Mouse (Mus musculus): ENCODE data around the gene Pou6f2.

Pou6f2 gene

DNA sequence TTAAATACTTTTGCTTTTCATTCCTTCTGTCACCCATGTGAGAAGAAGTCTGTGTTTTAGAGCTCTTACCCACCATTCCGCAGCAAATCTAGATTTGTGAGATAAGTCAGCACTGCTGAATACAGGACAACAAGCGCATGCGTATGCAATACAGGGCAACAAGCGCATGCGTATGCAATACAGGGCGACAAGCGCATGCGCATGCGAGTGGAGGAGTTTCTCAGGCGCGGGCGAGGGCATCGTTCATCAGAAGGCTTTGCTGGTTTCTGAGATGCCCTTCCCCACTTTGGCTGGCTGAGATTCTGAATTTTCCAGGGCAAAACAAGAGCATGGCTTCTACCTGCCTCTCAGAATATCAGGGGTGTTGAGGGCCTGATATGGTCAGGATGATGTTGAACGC lies 186.2 kb downstream of the Pou6f2 start:
- no peak for DNase-seq

DNA sequence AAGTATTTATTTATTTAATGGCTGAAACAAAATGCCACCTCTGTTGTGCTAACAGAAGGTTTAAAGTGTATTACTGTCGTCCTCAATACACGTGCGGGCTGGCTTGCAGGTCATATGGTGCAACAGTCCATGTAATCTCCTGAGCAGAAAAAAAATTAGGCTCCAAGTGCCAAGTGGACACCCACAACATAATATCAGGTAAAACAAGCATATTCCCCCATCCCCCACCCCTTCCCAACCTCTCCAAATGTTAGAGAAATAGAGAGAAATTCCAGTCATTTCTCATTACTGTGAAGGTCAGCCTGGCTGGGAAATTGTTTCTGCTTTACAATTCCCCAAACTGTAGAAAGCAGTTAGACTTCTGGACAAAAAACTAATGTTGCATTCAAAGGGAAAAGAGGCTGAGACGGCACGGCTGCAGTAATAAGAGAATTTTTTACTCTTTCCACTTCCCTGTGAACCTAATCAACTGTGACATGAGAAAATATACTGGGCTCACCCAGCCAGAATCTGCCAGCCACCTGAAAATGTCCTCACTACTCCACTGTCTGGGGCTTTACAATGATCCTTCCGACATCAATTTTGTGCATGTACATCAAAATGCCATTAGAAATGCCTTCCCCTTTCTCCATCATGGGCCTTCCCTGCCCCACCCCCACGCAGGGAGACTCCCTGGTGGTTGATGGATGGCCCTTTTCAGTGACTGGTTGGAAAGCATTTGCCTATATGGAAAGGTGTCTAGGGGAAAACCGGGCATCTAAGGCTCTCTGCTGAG lies 192.8 kb downstream of the Pou6f2 start:
- DNase-seq, result no peak

DNA sequence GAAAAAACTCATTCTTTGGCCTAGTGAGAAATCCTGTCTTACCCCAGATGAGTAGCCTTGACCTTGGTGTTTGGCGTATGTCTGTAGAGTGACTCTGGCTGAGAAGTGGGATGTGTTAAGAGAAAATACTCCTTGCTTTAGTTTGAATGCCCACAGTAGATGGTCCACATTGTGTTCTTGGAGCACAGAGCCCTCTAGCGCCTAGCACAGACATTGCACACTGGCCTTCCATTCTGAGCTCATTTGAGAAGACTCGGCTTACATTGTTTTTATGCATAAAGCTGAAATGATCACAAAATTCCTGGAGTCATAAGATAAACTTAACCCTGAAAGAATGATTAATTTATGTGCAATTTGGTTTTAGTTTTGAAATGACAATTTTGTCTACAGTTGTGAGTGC lies 223.5 kb downstream of the Pou6f2 start:
- no peak for DNase-seq

GRCm38 (mm10) chr13:18173021-18173420 lies 224.5 kb downstream of the Pou6f2 start:
- no peak for DNase-seq

- no peak for DNase-seq
Observed at GRCm38 (mm10) chr13:18172334-18172733, 225.2 kb downstream of the Pou6f2 start.

GRCm38 (mm10) chr13:18164182-18164581 lies 233.3 kb downstream of the Pou6f2 start:
- no peak for DNase-seq

- no peak for DNase-seq
Observed at GRCm38 (mm10) chr13:18160566-18160965, 236.9 kb downstream of the Pou6f2 start.

- DNase-seq, result no peak
Observed at GRCm38 (mm10) chr13:18153949-18154582, 243.4 kb downstream of the Pou6f2 start.

- no peak for DNase-seq
Observed at GRCm38 (mm10) chr13:18133646-18134045, 263.8 kb downstream of the Pou6f2 start.

GRCm38 (mm10) chr13:18133193-18133592 lies 264.3 kb downstream of the Pou6f2 start:
- DNase-seq, result no peak

DNA sequence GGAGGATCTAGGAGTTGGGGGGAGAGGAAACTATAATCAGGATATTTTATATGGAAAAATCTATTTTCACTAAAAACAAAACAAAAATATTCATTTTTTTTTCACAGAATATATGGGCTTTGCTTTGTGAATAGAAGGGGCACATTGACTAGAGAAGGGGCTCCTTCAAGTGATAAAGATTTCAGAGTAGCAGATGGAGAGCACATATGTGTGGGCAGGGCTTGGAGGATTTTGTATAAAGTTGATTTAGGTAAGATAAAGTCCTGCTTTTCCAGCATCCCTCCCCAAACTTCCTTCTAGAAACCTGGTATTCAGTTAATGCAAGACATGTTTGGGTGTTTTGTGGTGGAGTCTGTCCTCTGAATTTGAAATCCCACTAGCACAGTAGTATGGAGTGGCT lies 266.2 kb downstream of the Pou6f2 start:
- DNase-seq, result no peak

DNA sequence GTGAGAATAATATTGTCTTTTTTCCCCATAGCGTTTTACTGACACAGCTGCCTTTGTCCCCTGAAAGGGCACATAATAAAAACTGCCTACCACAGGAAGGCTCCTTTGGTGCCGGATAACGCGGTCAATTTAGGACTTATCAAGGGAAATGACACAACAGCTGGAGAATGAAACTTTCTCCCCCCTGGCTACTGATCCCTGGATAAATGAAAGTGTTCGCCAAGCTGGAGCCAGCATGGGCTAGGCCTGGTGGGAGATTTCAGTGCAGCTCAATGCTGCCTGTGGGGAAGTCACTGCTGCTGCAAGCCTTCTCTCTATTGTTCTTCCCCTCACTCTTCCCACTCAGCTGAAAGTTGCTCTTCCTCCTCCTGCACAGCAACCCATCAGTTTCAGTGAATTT lies 267.8 kb downstream of the Pou6f2 start:
- DNase-seq, result no peak

- DNase-seq, result no peak
Observed at GRCm38 (mm10) chr13:18128826-18129225, 268.7 kb downstream of the Pou6f2 start.

DNA sequence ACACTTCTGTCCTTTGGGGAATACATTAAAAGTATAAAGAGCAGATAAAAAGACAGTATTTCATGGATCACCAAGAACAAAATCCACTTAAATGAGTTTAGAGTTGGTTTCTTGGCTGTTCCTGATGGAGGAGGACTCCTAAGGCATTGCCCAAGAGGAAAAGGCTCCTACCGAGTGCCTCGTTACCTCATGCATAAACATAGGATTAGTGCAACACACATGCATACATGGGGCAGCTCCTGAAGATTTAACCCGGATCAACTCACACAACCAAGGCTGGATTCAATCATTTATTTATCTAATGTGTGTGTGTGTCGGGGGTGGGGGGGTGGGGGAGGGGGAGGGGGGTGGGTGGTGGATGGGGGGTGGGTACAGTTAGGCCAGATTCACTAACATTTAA lies 269.4 kb downstream of the Pou6f2 start:
- no peak for DNase-seq

GRCm38 (mm10) chr13:18126111-18126510 lies 271.4 kb downstream of the Pou6f2 start:
- DNase-seq, result no peak

DNA sequence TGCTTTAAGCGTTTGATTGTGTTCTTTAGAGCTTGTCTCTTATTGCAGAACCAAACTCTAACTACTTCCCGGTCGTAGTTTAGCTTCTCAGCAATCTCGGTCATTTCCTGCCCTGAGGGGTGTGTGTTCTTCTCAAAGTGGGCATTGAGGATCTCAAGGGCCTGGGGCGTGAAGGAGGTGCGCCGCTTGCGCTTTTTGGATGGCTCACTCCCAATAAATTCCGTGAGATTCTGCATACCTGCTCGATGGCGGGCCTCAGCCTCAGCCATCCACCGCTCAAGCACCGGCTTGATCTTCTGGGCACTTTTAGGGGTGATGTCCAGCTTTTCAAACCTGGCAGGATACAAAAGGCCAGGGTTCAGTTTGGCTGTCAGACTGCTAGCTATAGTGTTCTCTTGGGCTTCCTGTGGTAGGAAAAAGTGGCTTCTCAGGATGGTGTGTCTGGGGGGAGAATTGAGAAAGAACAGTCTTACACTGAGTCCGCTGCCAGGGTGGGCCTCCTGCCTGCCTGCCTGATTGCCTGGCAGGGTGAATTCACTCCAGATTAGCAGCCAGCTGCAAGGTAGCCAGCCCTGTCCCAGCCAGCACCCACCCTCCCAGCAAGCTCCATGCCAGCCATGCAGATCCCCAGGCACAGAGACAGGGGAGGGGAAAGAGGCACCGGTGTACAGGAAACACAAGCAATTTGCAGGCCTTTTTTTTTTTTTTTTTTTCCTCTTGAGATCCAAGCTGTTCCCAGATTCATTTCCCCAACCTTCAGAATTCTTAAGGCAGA lies 272.1 kb downstream of the Pou6f2 start:
- no peak for DNase-seq

- no peak for DNase-seq
Observed at GRCm38 (mm10) chr13:18124368-18124767, 273.1 kb downstream of the Pou6f2 start.

GRCm38 (mm10) chr13:18120406-18120805 lies 277.1 kb downstream of the Pou6f2 start:
- no peak for DNase-seq

DNA sequence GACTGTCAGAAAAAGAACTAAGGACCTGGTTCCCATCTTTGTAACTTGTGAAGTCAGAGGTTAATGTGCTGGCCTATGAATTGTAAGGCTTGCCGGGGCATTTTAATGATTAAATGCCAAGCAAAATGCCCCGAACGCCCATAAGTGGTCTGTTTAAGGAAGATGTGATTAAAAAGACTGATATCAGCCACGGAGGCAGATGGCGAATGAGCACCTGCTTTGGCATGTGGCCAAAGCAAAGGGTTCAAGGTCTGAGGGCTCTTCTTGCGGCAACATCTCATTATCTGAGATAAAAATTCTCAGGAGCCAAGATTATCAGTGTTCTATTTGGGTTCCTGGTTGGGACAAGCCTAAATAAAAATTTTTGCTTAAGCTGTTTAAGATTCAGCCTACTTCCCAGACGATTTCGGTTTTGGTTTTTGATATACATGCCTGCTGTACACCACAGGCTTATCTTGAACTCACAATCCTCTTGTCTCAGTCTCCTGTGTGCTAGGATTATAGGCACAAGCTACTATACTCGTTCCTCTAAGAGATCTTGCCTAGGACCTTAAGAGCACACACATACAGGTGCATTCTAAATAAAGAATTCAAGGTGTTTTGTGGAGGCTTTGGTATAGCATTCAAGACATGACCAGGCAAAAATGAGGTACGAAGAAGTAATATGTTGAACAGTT lies 315.9 kb downstream of the Pou6f2 start:
- DNase-seq, result no peak

Data from thymus, adult 18-20 months (tissue).